Comparison of ENCODE assay signal across 23 mouse cellular contexts in the genomic region with DNA sequence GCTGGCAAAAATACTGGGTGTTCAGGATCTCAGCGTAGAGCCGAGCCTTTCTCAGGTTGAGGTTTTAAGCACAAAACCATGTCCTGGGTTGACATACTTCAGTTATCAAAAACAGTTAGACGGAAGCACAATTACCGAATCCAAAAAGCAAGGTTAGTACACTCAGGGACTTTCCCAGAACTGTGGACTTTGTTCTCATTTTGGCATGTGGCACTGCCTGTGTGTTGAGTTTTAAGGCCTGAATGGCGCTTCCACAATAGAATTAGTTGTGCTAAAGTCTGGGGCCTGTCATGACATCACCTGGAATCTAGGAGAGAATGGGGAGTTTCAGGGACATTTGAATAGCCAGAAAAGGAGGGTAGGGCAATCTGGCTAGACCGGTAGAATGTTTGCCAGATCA. TPM values are rescaled to one million over a fixed set of nuclear protein-coding genes. Genes with fewer than 3 reads are reported as not detected.
DNase-seq lines count a peak whose midpoint lies in the region; ATAC-seq lines count a peak whose summit lies in the region.
"Had no signal": no experiment of that assay in that cellular context is flagged by ENCODE, and none has a peak within 500 bp of the region (broad histone marks: within the 10 kb centered on the region; RNA-seq: fewer than 3 reads in every experiment).

No protein-coding gene starts in this region.

- H3K4me2 ChIP-seq in forebrain, embryonic 14.5 days (ENCODE audit: low read length) = no peak overlapping the region
- no peak overlapping the region for H3K4me2 ChIP-seq in forebrain, embryonic 11.5 days (ENCODE audit: low read depth, low read length, severe bottlenecking)
- H3K4me2 ChIP-seq in kidney, embryonic 14.5 days (replicated peaks; ENCODE audit: low read depth, low read length) = no peak overlapping the region
- H3K4me2 ChIP-seq: midbrain, embryonic 15.5 days had no signal

- H3K27me3 ChIP-seq in forebrain, embryonic 14.5 days (replicated peaks; ENCODE audit: control insufficient read depth, insufficient read depth, low read length) = no peaks in the 10 kb centered on the region
- H3K27me3 ChIP-seq in forebrain, embryonic 11.5 days (ENCODE audit: control insufficient read depth, insufficient read depth, low read length) = no peaks in the 10 kb centered on the region
- H3K27me3 ChIP-seq in kidney, embryonic 14.5 days (ENCODE audit: control insufficient read depth, insufficient read depth, low read length) = no peaks in the 10 kb centered on the region
- no peaks in the 10 kb centered on the region for H3K27me3 ChIP-seq in splenic B cell, adult 2 months (ENCODE audit: control insufficient read depth, insufficient read depth, low read length, poor library complexity, severe bottlenecking)
- H3K27me3 ChIP-seq: midbrain, embryonic 15.5 days had no signal

- intact Hi-C loops in left cerebral cortex, postnatal 25 days (cut with DNase I) = no loop called here

- H3K36me3 ChIP-seq in forebrain, embryonic 14.5 days (ENCODE audit: control insufficient read depth, insufficient read depth, low read length) = no peaks in the 10 kb centered on the region
- no peaks in the 10 kb centered on the region for H3K36me3 ChIP-seq in forebrain, embryonic 11.5 days (ENCODE audit: control insufficient read depth, insufficient read depth, low read length)
- H3K36me3 ChIP-seq in kidney, embryonic 14.5 days (ENCODE audit: control insufficient read depth, insufficient read depth, low read length) = no peaks in the 10 kb centered on the region
- H3K36me3 ChIP-seq in splenic B cell, adult 2 months (ENCODE audit: control insufficient read depth, insufficient read depth, low read length, poor library complexity, severe bottlenecking) = peaks cover 11% of the 10 kb centered on the region
- H3K36me3 ChIP-seq: heart, embryonic 10.5 days; limb, embryonic 10.5 days; midbrain, embryonic 15.5 days had no signal

- H3K4me3 ChIP-seq in forebrain, embryonic 14.5 days (ENCODE audit: low read depth, low read length) = no peak overlapping the region
- H3K4me3 ChIP-seq in forebrain, embryonic 11.5 days (ENCODE audit: low read depth, low read length) = no peak overlapping the region
- no peak overlapping the region for H3K4me3 ChIP-seq in kidney, embryonic 14.5 days (ENCODE audit: low read length)
- H3K4me3 ChIP-seq: heart, embryonic 10.5 days; limb, embryonic 10.5 days; midbrain, embryonic 15.5 days had no signal

- WGBS in forebrain, embryonic 14.5 days = 42% methylated on average over 6 of the region's 6 CpGs
- 88% methylated on average over 6 of the region's 6 CpGs for WGBS in forebrain, embryonic 11.5 days
- 89% methylated on average over 6 of the region's 6 CpGs for WGBS in kidney, embryonic 14.5 days

- H3K27ac ChIP-seq in forebrain, embryonic 14.5 days (ENCODE audit: low read depth, low read length) = no peak overlapping the region
- no peak overlapping the region for H3K27ac ChIP-seq in forebrain, embryonic 11.5 days (ENCODE audit: low read depth, low read length)
- no peak overlapping the region for H3K27ac ChIP-seq in kidney, embryonic 14.5 days (ENCODE audit: low read depth, low read length)
- H3K27ac ChIP-seq: heart, embryonic 10.5 days; kidney, postnatal 0 days; limb, embryonic 10.5 days; midbrain, embryonic 15.5 days had no signal

- no peaks in the 10 kb centered on the region for H3K4me1 ChIP-seq in forebrain, embryonic 14.5 days (ENCODE audit: control insufficient read depth, insufficient read depth, low read length)
- H3K4me1 ChIP-seq in forebrain, embryonic 11.5 days (replicated peaks; ENCODE audit: control insufficient read depth, insufficient read depth, low read length) = no peaks in the 10 kb centered on the region
- H3K4me1 ChIP-seq in kidney, embryonic 14.5 days (ENCODE audit: control insufficient read depth, insufficient read depth, low read length) = no peaks in the 10 kb centered on the region
- H3K4me1 ChIP-seq: heart, embryonic 10.5 days; limb, embryonic 10.5 days had no signal

- peak; percentile 55 for DNase-seq in forebrain, embryonic 14.5 days (ENCODE audit: low spot score)
- no peak for DNase-seq in forebrain, embryonic 11.5 days (ENCODE audit: low spot score)
- DNase-seq in kidney, adult 8-10 months = peak; percentile 31 to 35
- peak; percentile 40 to 51 for DNase-seq in spleen, postnatal 36 days (ENCODE audit: low spot score in 2 of 2)
- no peak for DNase-seq in spleen, adult 12 weeks (ENCODE audit: low spot score)
- DNase-seq in splenic B cell, adult 2 months (ENCODE audit: low read depth, low spot score) = peak; percentile 70
- DNase-seq in left cerebral cortex, postnatal 25 days (ENCODE audit: low spot score in 2 of 2) = no peak
- DNase-seq: adrenal gland, adult 2 months; cerebellum, postnatal 10 days; gastrocnemius, postnatal 14 days; heart, postnatal 36 days; lung, adult 18-20 months; thymus, adult 2 months had no signal

- no peak overlapping the region for H3K9ac ChIP-seq in forebrain, embryonic 14.5 days (ENCODE audit: low read length)
- no peak overlapping the region for H3K9ac ChIP-seq in forebrain, embryonic 11.5 days (ENCODE audit: low read length)
- no peak overlapping the region for H3K9ac ChIP-seq in kidney, embryonic 14.5 days (ENCODE audit: low read depth, low read length)
- H3K9ac ChIP-seq: midbrain, embryonic 15.5 days had no signal

- H3K9me3 ChIP-seq in forebrain, embryonic 14.5 days (replicated peaks; ENCODE audit: control insufficient read depth, low read length) = no peaks in the 10 kb centered on the region
- no peaks in the 10 kb centered on the region for H3K9me3 ChIP-seq in forebrain, embryonic 11.5 days (ENCODE audit: control insufficient read depth, low read length)
- H3K9me3 ChIP-seq in kidney, embryonic 14.5 days (ENCODE audit: control insufficient read depth, low read length) = no peaks in the 10 kb centered on the region
- H3K9me3 ChIP-seq: G1E; heart, embryonic 10.5 days; limb, embryonic 10.5 days; midbrain, embryonic 15.5 days had no signal

- ATAC-seq in forebrain, embryonic 14.5 days = peak; percentile 27; the same call in 1 of the 2 replicates
- ATAC-seq in forebrain, embryonic 11.5 days (replicated peaks; ENCODE audit: low FRiP score) = no peak
- ATAC-seq in kidney, embryonic 14.5 days (ENCODE audit: low FRiP score, low TSS enrichment) = no peak
- ATAC-seq: hindbrain, embryonic 16.5 days; midbrain, embryonic 15.5 days had no signal

RNA-seq across cellular contexts. Expression of a gene that starts 3.8 kb away (rescaled TPM):
- polyA plus RNA-seq in forebrain, embryonic 14.5 days (2014; fragmentation: Nextera tagmentation; extraction: Ambion mirVana) = 3.7 and 4.3 TPM in 2 replicates
- 1.2 and 1.7 TPM in 2 replicates for polyA plus RNA-seq in forebrain, embryonic 11.5 days (2014; fragmentation: Nextera tagmentation; extraction: Ambion mirVana)
- 1.3 and 2.7 TPM in 2 replicates for polyA plus RNA-seq in kidney, embryonic 14.5 days (2014; fragmentation: Nextera tagmentation; extraction: Ambion mirVana)
- total RNA-seq in left cerebral cortex, postnatal 25 days (2021) = 1 to 10 TPM; 1.0 to 1.4 TPM

RNA-seq across cellular contexts. Expression of a gene that starts 11.5 kb away (rescaled TPM):
- not detected in 2 replicates for polyA plus RNA-seq in forebrain, embryonic 14.5 days (2014; fragmentation: Nextera tagmentation; extraction: Ambion mirVana)
- polyA plus RNA-seq in forebrain, embryonic 11.5 days (2014; fragmentation: Nextera tagmentation; extraction: Ambion mirVana) = 0.11 TPM in 1 of 2 replicates, not detected in the other
- not detected in 2 replicates for polyA plus RNA-seq in kidney, embryonic 14.5 days (2014; fragmentation: Nextera tagmentation; extraction: Ambion mirVana)
- total RNA-seq in left cerebral cortex, postnatal 25 days (2021) = not detected
- total RNA-seq: adrenal gland, adult 2 months; gastrocnemius, postnatal 14 days; heart, postnatal 36 days; layer of hippocampus, postnatal 14 days had no signal
- polyA plus RNA-seq: embryonic facial prominence, embryonic 11.5 days; kidney, postnatal 0 days; limb, embryonic 10.5 days; midbrain, embryonic 15.5 days; stomach, embryonic 14.5 days had no signal

RNA-seq across cellular contexts. Expression of a gene that starts 27.8 kb away (rescaled TPM):
- polyA plus RNA-seq in forebrain, embryonic 14.5 days (2014; fragmentation: Nextera tagmentation; extraction: Ambion mirVana) = not detected in 2 replicates
- polyA plus RNA-seq in forebrain, embryonic 11.5 days (2014; fragmentation: Nextera tagmentation; extraction: Ambion mirVana) = not detected in 2 replicates
- not detected in 2 replicates for polyA plus RNA-seq in kidney, embryonic 14.5 days (2014; fragmentation: Nextera tagmentation; extraction: Ambion mirVana)
- not detected for total RNA-seq in left cerebral cortex, postnatal 25 days (2021)
- total RNA-seq: adrenal gland, adult 2 months; G1E; gastrocnemius, postnatal 14 days; heart, postnatal 36 days; layer of hippocampus, postnatal 14 days had no signal
- polyA plus RNA-seq: adrenal gland, adult 2 months; embryonic facial prominence, embryonic 11.5 days; G1E; heart, embryonic 10.5 days; hindbrain, embryonic 16.5 days; kidney, postnatal 0 days; limb, embryonic 10.5 days; midbrain, embryonic 15.5 days; stomach, embryonic 14.5 days had no signal

RNA-seq across cellular contexts. Expression of a gene that starts 44.8 kb away (rescaled TPM):
- polyA plus RNA-seq in forebrain, embryonic 14.5 days (2014; fragmentation: Nextera tagmentation; extraction: Ambion mirVana) = 0.43 and 0.52 TPM in 2 replicates
- polyA plus RNA-seq in forebrain, embryonic 11.5 days (2014; fragmentation: Nextera tagmentation; extraction: Ambion mirVana) = not detected in 2 replicates
- not detected in 2 replicates for polyA plus RNA-seq in kidney, embryonic 14.5 days (2014; fragmentation: Nextera tagmentation; extraction: Ambion mirVana)
- not detected for total RNA-seq in left cerebral cortex, postnatal 25 days (2021)
- total RNA-seq: adrenal gland, adult 2 months; G1E; gastrocnemius, postnatal 14 days; heart, postnatal 36 days; layer of hippocampus, postnatal 14 days had no signal
- polyA plus RNA-seq: adrenal gland, adult 2 months; embryonic facial prominence, embryonic 11.5 days; G1E; heart, embryonic 10.5 days; kidney, postnatal 0 days; limb, embryonic 10.5 days; stomach, embryonic 14.5 days had no signal

Comparison
In these comparisons a context has a peak if more than half of its experiments do, and no peak if none do; other contexts are left out.
1. DNase-seq: peak in forebrain, embryonic 14.5 days (single experiment), kidney, adult 8-10 months (2 of 2), spleen, postnatal 36 days (2 of 2) and splenic B cell, adult 2 months (single experiment); none in forebrain, embryonic 11.5 days (single experiment), spleen, adult 12 weeks (single experiment) and left cerebral cortex, postnatal 25 days (0 of 2).